ENCODE assay signal across 13 mouse cellular contexts in the genomic region with DNA sequence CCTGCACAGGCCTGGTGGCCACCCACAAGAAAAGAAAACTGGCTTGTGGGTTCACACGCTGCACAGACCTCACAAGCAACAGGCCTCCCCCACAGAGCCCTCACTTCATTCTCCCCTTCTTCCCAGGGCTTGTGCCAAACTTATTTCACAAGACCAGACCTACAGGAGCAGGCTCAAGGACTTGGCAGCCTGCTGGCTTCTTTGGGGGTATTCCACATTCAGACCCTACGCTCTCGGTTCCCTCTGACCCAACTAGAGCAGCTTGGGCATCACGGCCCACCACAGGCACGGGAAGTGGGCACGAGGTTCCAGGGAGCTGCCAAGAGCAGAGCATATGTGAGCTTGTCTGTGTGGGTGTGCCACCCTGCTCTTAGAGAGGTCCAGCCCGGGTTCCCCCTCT. TPM values are rescaled to one million over a fixed set of nuclear protein-coding genes. Genes with fewer than 3 reads are reported as not detected.
DNase-seq lines count a peak whose midpoint lies in the region; ATAC-seq lines count a peak whose summit lies in the region.
"Had no signal": no experiment of that assay in that cellular context is flagged by ENCODE, and none has a peak within 500 bp of the region (broad histone marks: within the 10 kb centered on the region; RNA-seq: fewer than 3 reads in every experiment).

No protein-coding gene starts in this region.

- ATAC-seq in cerebellum, adult (ENCODE audit: insufficient number of reproducible peaks, low FRiP score, low TSS enrichment), result no peak

- WGBS in limb, embryonic 10.5 days, result 91% methylated on average over 7 of the region's 7 CpGs

- H3K27ac ChIP-seq in limb, embryonic 10.5 days, result 0 out of 2 replicates have a peak overlapping the region, but pooled peaks have one; percentile 39

- no peak overlapping the region; the same call in 1 of the 2 replicates for H3K4me3 ChIP-seq in limb, embryonic 10.5 days
- H3K4me3 ChIP-seq: heart, embryonic 15.5 days had no signal

- DNase-seq in cerebellum, postnatal 10 days, result peak; percentile 67 to 78
- DNase-seq in layer of hippocampus, adult 9-11 months, result peak; percentile 56
- DNase-seq in layer of hippocampus, postnatal 25 days (ENCODE audit: extremely low spot score in 1 of 2, low spot score in 1 of 2), result no peak
- no peak for DNase-seq in limb, embryonic 10.5 days (ENCODE audit: low spot score)
- DNase-seq in lung, postnatal 36 days, result peak; percentile 80
- no peak for DNase-seq in kidney, postnatal 36 days
- DNase-seq in testis, postnatal 10 days (ENCODE audit: low spot score), result no peak
- DNase-seq: kidney, postnatal 4 days had no signal

- peaks cover 16% of the 10 kb centered on the region for H3K27me3 ChIP-seq in limb, embryonic 10.5 days (ENCODE audit: low read depth, poor library complexity, severe bottlenecking)
- H3K27me3 ChIP-seq: CH12.LX; heart, embryonic 15.5 days had no signal

- H3K36me3 ChIP-seq in limb, embryonic 10.5 days, result no peaks in the 10 kb centered on the region
- H3K36me3 ChIP-seq: heart, embryonic 15.5 days had no signal

- H3K4me1 ChIP-seq in limb, embryonic 10.5 days, result peaks cover 80% of the 10 kb centered on the region

- H3K9me3 ChIP-seq in limb, embryonic 10.5 days (replicated peaks), result no peaks in the 10 kb centered on the region
- H3K9me3 ChIP-seq: heart, embryonic 15.5 days had no signal

RNA-seq across cellular contexts. Expression of a gene that starts 9.2 kb away (rescaled TPM):
- 1 to 10 TPM; 1.1 to 1.8 TPM for total RNA-seq in layer of hippocampus, postnatal 25 days (2021)
- 4.4 and 5.2 TPM in 2 replicates for polyA plus RNA-seq in limb, embryonic 10.5 days (2016; fragmentation: Nextera tagmentation; extraction: Ambion mirVana)

RNA-seq across cellular contexts. Expression of a gene that starts 31.4 kb away (rescaled TPM):
- total RNA-seq in layer of hippocampus, postnatal 25 days (2021), result under 1 TPM; 0.32 to 0.68 TPM
- polyA plus RNA-seq in limb, embryonic 10.5 days (2016; fragmentation: Nextera tagmentation; extraction: Ambion mirVana), result not detected in 2 replicates
- total RNA-seq: adrenal gland, postnatal 4 days; CH12.LX had no signal
- polyA plus RNA-seq: embryonic facial prominence, embryonic 11.5 days; heart, embryonic 15.5 days had no signal

RNA-seq across cellular contexts. Expression of a gene that starts 35.7 kb away (rescaled TPM):
- total RNA-seq in layer of hippocampus, postnatal 25 days (2021), result 1 to 10 TPM; 6.4 to 7.0 TPM
- polyA plus RNA-seq in limb, embryonic 10.5 days (2016; fragmentation: Nextera tagmentation; extraction: Ambion mirVana), result 0.16 and 0.25 TPM in 2 replicates
- total RNA-seq: CH12.LX had no signal

RNA-seq across cellular contexts. Expression of a gene that starts 36.4 kb away (rescaled TPM):
- total RNA-seq in layer of hippocampus, postnatal 25 days (2021), result 10 to 100 TPM; 97.0 to 97.1 TPM
- polyA plus RNA-seq in limb, embryonic 10.5 days (2016; fragmentation: Nextera tagmentation; extraction: Ambion mirVana), result 12.7 and 16.4 TPM in 2 replicates

RNA-seq across cellular contexts. Expression of a gene that starts 36.5 kb away (rescaled TPM):
- 10 to 100 TPM; 65.7 to 78.3 TPM for total RNA-seq in layer of hippocampus, postnatal 25 days (2021)
- 2.7 and 5.8 TPM in 2 replicates for polyA plus RNA-seq in limb, embryonic 10.5 days (2016; fragmentation: Nextera tagmentation; extraction: Ambion mirVana)
- total RNA-seq: CH12.LX had no signal

Comparison
In these comparisons a context has a peak if more than half of its experiments do, and no peak if none do; other contexts are left out.
1. DNase-seq: peak in cerebellum, postnatal 10 days (2 of 2), layer of hippocampus, adult 9-11 months (single experiment) and lung, postnatal 36 days (single experiment); none in layer of hippocampus, postnatal 25 days (0 of 2), limb, embryonic 10.5 days (single experiment), kidney, postnatal 36 days (0 of 2) and testis, postnatal 10 days (single experiment).